Mouse (Mus musculus) stomach, embryonic 16.5 days (tissue): ENCODE data around the gene Gm28845. TPM values are rescaled to one million over a fixed set of nuclear protein-coding genes. Genes with fewer than 3 reads are reported as not detected.

Experiments
- ATAC-seq: fragments of 200-750 bp; cut with Nextera tagmentation; 2 replicates; pipeline ENCODE4 v1.8.0; 2017; ENCODE audit warnings: moderate number of reproducible peaks, moderate TSS enrichment; ENCODE audit not compliant: insufficient read depth, low FRiP score
- H3K27ac ChIP-seq: fragments of 300-500 bp; sonication (generic); 2 replicates; pipeline ENCODE4 v1.5.1; 2014; ENCODE audit warnings: low read length
- H3K27me3 ChIP-seq: fragments of 300-500 bp; sonication (generic); 2 replicates; pipeline ENCODE4 v1.6.1; 2014; ENCODE audit warnings: low read length, control low read depth, mixed read lengths; ENCODE audit not compliant: control insufficient read depth, insufficient read depth
- H3K36me3 ChIP-seq: fragments of 300-500 bp; sonication (generic); 2 replicates; pipeline ENCODE4 v1.6.1; 2014; ENCODE audit warnings: low read length; ENCODE audit not compliant: control insufficient read depth, insufficient read depth
- H3K4me1 ChIP-seq: fragments of 300-500 bp; sonication (generic); 2 replicates; pipeline ENCODE4 v1.6.1; 2014; ENCODE audit warnings: low read length, control low read depth, mixed read lengths; ENCODE audit not compliant: control insufficient read depth, insufficient read depth
- H3K4me2 ChIP-seq: fragments of 300-500 bp; sonication (generic); 2 replicates; pipeline ENCODE4 v1.6.1; 2014; ENCODE audit warnings: low read depth, low read length, mixed read lengths
- H3K4me3 ChIP-seq: fragments of 300-500 bp; sonication (generic); replicated peaks from 2 replicates; pipeline ENCODE4 v1.5.1; 2014; ENCODE audit warnings: mild to moderate bottlenecking, low read length
- H3K9ac ChIP-seq: fragments of 300-500 bp; sonication (generic); 2 replicates; pipeline ENCODE4 v1.6.1; 2014; ENCODE audit warnings: low read length
- H3K9me3 ChIP-seq: fragments of 300-500 bp; sonication (generic); replicated peaks from 2 replicates; pipeline ENCODE4 v1.6.1; 2016; ENCODE audit warnings: low read length, control low read depth; ENCODE audit not compliant: control insufficient read depth
- WGBS: fragments of 180-500 bp; shearing (Covaris S2); extraction: QIAGEN DNeasy Blood & Tissue Kit; methylation state at CpG from one replicate; pipeline ENCODE4 v1.1.7; 2014; 5-methylcytosine and 5-hydroxymethylcytosine counted together
- polyA plus RNA-seq: library from polyadenylated mRNA; unstranded; fragments of >200 nt; fragmentation: Nextera tagmentation; extraction: Ambion mirVana; gene quantifications from 2 replicates; pipeline ENCODE4 v1.2.1, GENCODE M21; 2015

Gm28845 gene
- polyA plus RNA-seq, 1 experiment from 2014 or later, result not detected

DNA sequence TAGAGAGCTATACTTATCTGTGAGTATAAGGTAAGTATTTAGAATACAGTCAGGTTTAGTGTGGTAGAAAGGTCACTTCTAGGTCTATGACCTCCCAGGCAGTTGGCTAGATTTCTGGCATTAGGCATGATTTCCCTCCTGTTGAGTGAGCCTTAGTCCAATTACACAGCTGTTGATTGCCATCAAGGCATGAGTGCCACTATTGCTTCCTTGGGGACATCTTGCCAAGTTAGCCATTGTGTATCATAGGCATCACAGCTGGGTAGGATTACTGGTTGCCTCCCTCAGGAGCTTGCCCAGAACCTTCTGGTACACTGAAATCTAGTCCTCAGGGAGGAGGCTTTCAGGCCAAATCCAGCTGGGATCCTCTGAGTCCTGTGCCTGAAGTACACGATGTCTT lies 13.5 kb upstream of the Gm28845 start:
- ATAC-seq, result no peak
- WGBS, result 83% methylated on average over 1 of the region's 1 CpGs

DNA sequence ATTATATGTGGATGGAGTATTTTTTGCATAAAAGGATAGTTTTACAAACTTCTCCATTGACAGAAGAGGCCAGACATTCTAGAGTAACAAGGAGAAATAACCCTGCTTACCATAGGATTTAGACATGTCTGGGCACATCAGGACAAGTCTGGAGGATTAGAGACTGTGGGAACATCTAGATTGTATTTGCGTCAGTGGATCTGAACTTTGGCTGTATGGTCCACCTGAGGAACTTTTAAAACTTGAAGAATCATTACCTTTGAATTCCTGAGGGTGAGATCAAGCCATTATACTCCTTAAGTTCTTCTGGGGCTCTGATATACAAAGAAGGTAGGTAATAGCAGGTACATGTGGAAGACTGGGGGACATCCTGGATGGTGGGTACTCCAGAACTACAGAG lies 12.3 kb upstream of the Gm28845 start:
- no peaks in the 10 kb centered on the region for H3K36me3 ChIP-seq
- 87% methylated on average over 1 of the region's 1 CpGs for WGBS
- no peak overlapping the region for H3K4me2 ChIP-seq
- H3K9me3 ChIP-seq, result no peaks in the 10 kb centered on the region
- H3K9ac ChIP-seq, result no peak overlapping the region
- no peaks in the 10 kb centered on the region for H3K27me3 ChIP-seq
- H3K4me1 ChIP-seq, result no peaks in the 10 kb centered on the region
- no peak for ATAC-seq
- no peak overlapping the region for H3K27ac ChIP-seq
- H3K4me3 ChIP-seq, result no peak overlapping the region

More for the DNA sequence above, 13.5 kb upstream of the Gm28845 start:
- no peaks in the 10 kb centered on the region for H3K9me3 ChIP-seq
- H3K4me3 ChIP-seq, result no peak overlapping the region
- no peaks in the 10 kb centered on the region for H3K27me3 ChIP-seq
- no peak overlapping the region for H3K9ac ChIP-seq
- H3K36me3 ChIP-seq, result no peaks in the 10 kb centered on the region
- H3K4me1 ChIP-seq, result no peaks in the 10 kb centered on the region
- no peak overlapping the region for H3K27ac ChIP-seq
- no peak overlapping the region for H3K4me2 ChIP-seq

DNA sequence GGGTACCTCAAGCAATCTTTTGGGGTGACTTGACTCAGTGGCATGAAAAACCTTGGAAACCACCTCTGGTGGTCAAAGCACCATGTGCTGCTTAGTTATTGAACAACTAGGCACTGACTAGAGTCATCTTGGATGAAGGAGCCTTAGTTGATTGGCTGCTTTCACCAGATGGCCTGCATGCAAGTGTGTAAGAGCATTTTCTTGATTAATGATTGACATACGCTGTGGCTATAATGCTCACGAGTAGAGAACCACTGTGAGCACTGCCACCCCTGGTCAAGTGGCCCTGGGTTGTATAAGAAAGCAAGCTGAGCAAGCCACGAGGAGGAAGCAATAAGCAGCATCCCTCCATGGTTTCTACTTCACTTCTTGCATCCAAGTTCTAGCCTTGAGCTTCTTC lies 10.9 kb upstream of the Gm28845 start:
- ATAC-seq, result no peak
- H3K27ac ChIP-seq, result no peak overlapping the region

DNA sequence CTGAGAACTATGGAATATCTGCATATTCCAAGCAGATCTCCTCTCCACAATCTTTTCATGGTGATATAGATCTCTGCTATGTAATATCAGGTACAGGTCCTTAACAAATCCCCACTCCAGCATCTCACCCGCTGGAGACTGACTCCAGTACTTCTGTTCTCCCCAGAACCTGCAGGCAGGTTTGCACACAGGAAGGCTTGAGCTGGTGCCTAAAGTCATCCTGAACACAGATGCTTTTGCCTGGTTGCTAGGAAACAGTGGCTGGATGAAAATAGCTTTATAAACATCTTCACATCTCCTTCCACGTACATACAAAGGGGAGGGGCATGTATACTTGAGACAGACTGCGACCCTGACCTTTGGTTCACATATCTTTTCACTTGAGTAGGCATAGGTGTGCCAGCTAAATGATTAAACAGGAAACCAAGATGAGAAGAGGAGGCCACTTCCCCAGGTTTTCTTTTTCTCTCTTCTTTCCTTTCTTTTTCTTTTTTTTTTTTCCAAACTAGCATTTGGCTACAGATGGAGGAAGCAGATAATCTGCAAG lies 10.3 kb upstream of the Gm28845 start:
- 56% methylated on average over 3 of the region's 3 CpGs for WGBS
- H3K36me3 ChIP-seq, result no peaks in the 10 kb centered on the region
- ATAC-seq, result no peak
- no peak overlapping the region for H3K4me3 ChIP-seq
- no peak overlapping the region for H3K9ac ChIP-seq
- H3K9me3 ChIP-seq, result no peaks in the 10 kb centered on the region
- no peak overlapping the region for H3K4me2 ChIP-seq
- H3K27me3 ChIP-seq, result no peaks in the 10 kb centered on the region
- no peaks in the 10 kb centered on the region for H3K4me1 ChIP-seq
- no peak overlapping the region for H3K27ac ChIP-seq

More for the DNA sequence above, 10.9 kb upstream of the Gm28845 start:
- H3K27me3 ChIP-seq, result no peaks in the 10 kb centered on the region
- no peaks in the 10 kb centered on the region for H3K4me1 ChIP-seq
- no peaks in the 10 kb centered on the region for H3K36me3 ChIP-seq
- no peak overlapping the region for H3K4me3 ChIP-seq
- no peak overlapping the region for H3K9ac ChIP-seq
- WGBS, result 72% methylated on average over 3 of the region's 3 CpGs
- no peak overlapping the region for H3K4me2 ChIP-seq
- no peaks in the 10 kb centered on the region for H3K9me3 ChIP-seq

DNA sequence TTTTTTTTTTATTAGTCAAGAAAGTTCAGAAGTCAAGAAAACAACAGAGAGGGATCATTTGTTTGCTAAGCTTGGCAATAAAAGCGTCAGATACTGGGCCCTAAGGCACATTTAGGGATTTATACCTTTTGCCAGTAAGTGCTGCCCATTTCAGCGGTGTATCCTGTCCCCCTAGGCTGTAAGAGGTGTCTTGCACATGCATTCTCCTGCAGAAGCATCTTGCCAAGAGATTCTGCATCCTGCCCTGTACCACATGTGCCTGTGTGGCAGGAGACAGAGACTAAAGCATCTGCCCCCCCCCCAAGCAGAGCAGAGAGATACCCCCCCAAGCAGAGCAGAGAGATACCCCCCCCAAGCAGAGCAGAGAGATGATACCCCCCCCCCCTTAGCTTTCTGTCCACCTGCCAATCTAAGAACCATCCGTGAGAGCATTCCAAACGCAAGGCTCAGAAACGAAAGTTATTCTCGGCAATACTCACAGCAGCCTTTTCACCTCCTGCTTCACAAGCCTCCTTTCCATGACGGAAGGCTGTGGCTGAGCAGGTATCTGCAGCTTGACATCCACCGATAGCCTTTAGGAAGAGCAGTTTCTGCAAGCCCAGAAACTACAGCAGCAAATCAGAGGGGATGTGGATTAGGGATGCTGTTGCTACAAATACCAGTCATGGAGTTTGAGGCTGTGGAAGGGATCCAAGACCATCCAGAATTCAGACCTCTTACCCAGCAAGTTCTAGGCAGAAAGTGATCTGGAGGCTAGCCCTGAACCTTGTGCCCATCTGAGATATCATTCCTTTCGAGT lies 3.4 kb upstream of the Gm28845 start, which contains the start of gene D630023F18Rik:
Gene D630023F18Rik, minus strand, starts transcription at position 641 of the 799 bp plus-strand sequence.
- ATAC-seq, result no peak
- Histone ChIP-seq H3K9ac (peak within 1 kb of the TSS; percentile 35; the same call in 1 of the 2 replicates), H3K36me3 (no peaks in the 10 kb centered on the region), H3K9me3 (no peaks in the 10 kb centered on the region), H3K4me1 (no peaks in the 10 kb centered on the region), H3K27me3 (no peaks in the 10 kb centered on the region), H3K4me2 (peak within 1 kb of the TSS; percentile 46), H3K27ac (no peak within 1 kb of the TSS), H3K4me3 (peak within 1 kb of the TSS; percentile 25)
- WGBS, result 30% methylated on average over 9 of the region's 9 CpGs

DNA sequence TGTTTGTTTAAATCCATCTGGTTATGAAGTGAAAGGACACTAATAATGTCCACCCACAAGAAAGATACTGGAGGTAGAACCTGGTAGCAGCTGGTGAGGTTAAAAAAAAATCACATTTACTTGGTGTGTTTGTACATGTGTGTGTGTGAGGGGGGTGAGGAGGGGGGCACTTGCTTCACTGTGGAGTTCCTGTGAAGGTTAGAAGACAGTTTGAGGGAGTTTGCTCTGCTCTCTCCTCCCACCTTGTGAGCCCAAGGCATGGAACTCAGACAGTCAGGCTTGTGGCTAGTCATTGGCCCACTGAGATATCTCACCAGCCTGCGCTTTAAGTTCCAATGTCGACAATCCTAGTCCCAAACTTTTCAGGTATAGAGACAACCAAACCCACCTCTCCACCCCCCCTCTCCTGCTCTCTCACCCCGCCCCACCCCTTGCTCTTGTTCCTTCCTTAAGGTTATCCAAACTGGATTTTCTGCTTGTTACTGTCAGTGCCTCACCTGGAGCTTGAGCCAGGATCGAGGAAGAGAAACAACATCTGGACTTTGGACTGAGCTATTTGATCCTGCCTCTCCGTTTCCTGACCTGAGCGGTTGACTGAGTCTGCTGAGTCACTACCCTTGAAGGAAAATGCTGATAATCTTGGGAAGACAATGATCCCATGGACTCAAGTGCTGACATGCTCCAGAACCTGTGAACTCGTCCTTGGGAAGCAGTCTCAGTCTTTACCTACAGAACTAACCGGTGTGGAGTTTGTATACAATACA lies 1.0 kb downstream of the Gm28845 start:
- Histone ChIP-seq H3K27ac (peak overlapping the region; percentile 82), H3K9me3 (no peaks in the 10 kb centered on the region), H3K27me3 (no peaks in the 10 kb centered on the region), H3K4me2 (no peak overlapping the region), H3K9ac (no peak overlapping the region), H3K36me3 (no peaks in the 10 kb centered on the region), H3K4me1 (no peaks in the 10 kb centered on the region), H3K4me3 (no peak overlapping the region)
- 48% methylated on average over 8 of the region's 8 CpGs for WGBS
- peak; percentile 86; the same call in 1 of the 2 replicates for ATAC-seq

DNA sequence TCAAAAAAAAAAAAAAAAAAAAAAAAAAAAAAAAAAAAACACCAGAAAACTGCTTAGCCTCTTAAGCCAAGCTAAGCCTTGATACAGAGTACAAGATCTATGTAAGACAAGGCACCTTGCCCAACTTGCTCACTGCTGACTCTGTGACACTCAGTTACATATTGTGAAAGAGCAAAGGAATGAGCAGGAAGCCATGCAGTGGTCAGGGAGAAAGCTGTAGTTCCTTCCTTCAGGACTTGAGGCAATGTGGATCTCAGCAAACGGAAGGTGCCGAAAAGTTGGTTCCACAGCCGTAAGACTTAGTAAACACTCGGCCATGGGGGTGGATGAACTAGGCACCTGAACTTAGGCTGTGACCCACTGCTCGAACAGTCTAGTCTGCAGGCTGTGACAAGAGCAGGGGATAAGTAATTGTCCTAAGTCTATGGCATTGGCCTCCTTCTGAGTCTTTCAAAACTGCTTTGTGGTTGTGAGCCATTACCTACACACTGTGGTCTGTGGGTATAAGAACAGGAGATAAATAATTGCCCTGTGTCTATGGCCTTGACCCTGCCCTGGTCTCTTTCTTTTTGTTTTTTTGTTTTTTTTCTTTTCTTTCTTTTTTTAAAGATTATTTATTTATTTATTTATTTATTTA lies 5.7 kb downstream of the Gm28845 start:
- H3K4me1 ChIP-seq, result no peaks in the 10 kb centered on the region
- no peak for ATAC-seq
- no peak overlapping the region for H3K9ac ChIP-seq
- H3K9me3 ChIP-seq, result no peaks in the 10 kb centered on the region
- H3K27me3 ChIP-seq, result no peaks in the 10 kb centered on the region
- WGBS, result 88% methylated on average over 5 of the region's 5 CpGs
- no peak overlapping the region for H3K4me2 ChIP-seq
- no peaks in the 10 kb centered on the region for H3K36me3 ChIP-seq
- H3K27ac ChIP-seq, result no peak overlapping the region
- no peak overlapping the region for H3K4me3 ChIP-seq

DNA sequence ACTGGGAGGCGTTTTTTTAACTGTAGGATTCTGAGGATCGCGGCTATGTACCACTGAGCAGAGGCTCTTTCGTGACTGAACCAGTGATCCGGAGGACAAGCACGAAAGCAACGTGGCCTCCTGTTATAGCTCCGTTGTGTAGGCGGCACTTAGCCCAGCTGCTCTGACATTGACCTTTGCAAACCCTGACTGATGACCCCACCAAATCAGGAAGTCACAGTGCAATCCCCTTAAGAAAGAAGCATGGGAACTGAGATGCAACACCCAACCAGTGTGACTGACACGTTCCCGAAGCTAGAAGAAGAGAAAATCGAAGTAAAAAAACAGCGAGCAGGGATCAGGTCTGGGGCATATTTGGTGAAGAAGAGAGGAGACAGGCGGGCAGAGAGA lies 6.6 kb downstream of the Gm28845 start:
- H3K4me1 ChIP-seq, result no peaks in the 10 kb centered on the region
- H3K9me3 ChIP-seq, result no peaks in the 10 kb centered on the region
- H3K4me3 ChIP-seq, result peak overlapping the region; percentile 14
- WGBS, result 52% methylated on average over 14 of the region's 14 CpGs
- 0 out of 2 replicates have a peak overlapping the region, but pooled peaks have one; percentile 1 for H3K9ac ChIP-seq
- H3K27me3 ChIP-seq, result no peaks in the 10 kb centered on the region
- ATAC-seq, result peak; percentile 25; the same call in 1 of the 2 replicates
- no peaks in the 10 kb centered on the region for H3K36me3 ChIP-seq
- H3K27ac ChIP-seq, result peak overlapping the region; percentile 38; the same call in 1 of the 2 replicates
- H3K4me2 ChIP-seq, result peak overlapping the region; percentile 47
